Mouse (Mus musculus): ENCODE measurements around the gene Ccnjl.

GRCm38 (mm10) chr11:43548148-43548547 lies 19.6 kb downstream of the Ccnjl start:
- no peak for TF ChIP-seq CTCF (conservative IDR thresholded peaks at IDR 0.05; ENCODE audit: low read length)
- no peak for TF ChIP-seq NANOG (IDR thresholded peaks at IDR 0.05; ENCODE audit: borderline replicate concordance, low read length)
- TF ChIP-seq POU5F1 (IDR thresholded peaks at IDR 0.05; ENCODE audit: borderline replicate concordance, low read length) = no peak
